Mouse (Mus musculus): ENCODE data around the gene Slc27a1.

DNA sequence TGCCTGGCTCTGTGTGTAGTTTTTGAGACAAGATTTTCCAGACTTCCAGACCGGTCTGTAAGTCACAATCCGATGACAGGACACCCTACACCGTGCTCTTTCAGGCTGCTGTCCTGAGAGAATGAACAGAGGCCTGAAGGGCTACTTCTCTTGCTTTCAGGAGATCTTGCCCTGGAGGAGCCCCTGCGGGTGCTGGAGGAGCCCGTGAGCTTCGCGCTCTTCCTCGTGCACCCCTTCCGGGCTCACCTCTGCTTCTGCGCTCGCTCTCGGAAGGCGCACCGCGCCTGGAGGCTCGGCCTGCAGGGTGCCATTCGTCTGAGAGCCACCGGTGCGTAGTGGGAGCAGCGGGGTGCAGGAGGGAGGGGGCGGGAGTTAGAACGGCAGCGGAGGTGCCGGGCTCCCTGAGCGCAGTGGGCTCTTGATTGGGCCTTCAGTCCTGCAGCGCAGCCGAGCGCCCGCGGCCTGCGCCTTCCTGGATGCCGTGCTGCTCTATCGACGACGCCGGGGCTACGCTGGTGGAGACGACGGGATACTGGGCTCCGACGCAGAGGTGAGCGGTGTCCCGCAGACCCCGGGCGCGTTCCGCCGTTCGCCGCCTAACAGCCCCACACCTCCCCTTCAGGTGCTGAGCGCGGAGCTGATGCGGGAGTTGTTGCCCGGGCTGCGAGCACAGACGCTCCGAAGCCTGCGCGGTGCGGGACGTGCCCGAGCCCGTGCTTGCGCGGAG lies 33.4 kb downstream of the Slc27a1 start:
- TF ChIP-seq CTCF (IDR thresholded peaks at IDR 0.05; ENCODE audit: extremely low read depth, insufficient read length, insufficient replicate concordance, low read depth, low read length) (no peak), POLR2A (IDR thresholded peaks at IDR 0.05; ENCODE audit: low read depth, low read length) (no peak)
